In genomic region chr4:119148741-119149140, GRCm38 (mm10) we compare ENCODE assay signal across 29 mouse cellular contexts. TPM values are rescaled to one million over a fixed set of nuclear protein-coding genes. Genes with fewer than 3 reads are reported as not detected.
"Had no signal": no experiment of that assay in that cellular context is flagged by ENCODE, and none has a peak within 500 bp of the region (broad histone marks: within the 10 kb centered on the region; RNA-seq: fewer than 3 reads in every experiment).

No protein-coding gene starts in this region.

- H3K9me3 ChIP-seq: limb, embryonic 10.5 days; limb, embryonic 12.5 days; limb, embryonic 15.5 days; liver, embryonic 12.5 days; liver, embryonic 15.5 days; lung, embryonic 15.5 days; midbrain, embryonic 10.5 days; midbrain, embryonic 12.5 days; midbrain, embryonic 13.5 days; midbrain, embryonic 15.5 days had no signal

- H3K4me3 ChIP-seq: left cerebral cortex, adult 2 months; limb, embryonic 10.5 days; limb, embryonic 12.5 days; limb, embryonic 13.5 days; limb, embryonic 15.5 days; liver, embryonic 12.5 days; liver, embryonic 13.5 days; liver, embryonic 15.5 days; lung, embryonic 15.5 days; megakaryocyte, embryonic 14.5 days; midbrain, embryonic 10.5 days; midbrain, embryonic 12.5 days; midbrain, embryonic 13.5 days; midbrain, embryonic 15.5 days; myocyte had no signal

- H3K36me3 ChIP-seq: limb, embryonic 10.5 days; limb, embryonic 12.5 days; limb, embryonic 13.5 days; limb, embryonic 15.5 days; liver, embryonic 12.5 days; liver, embryonic 13.5 days; liver, embryonic 15.5 days; lung, embryonic 15.5 days; midbrain, embryonic 10.5 days; midbrain, embryonic 12.5 days; midbrain, embryonic 13.5 days; midbrain, embryonic 15.5 days had no signal

- H3K27ac ChIP-seq: left cerebral cortex, adult 2 months; limb, embryonic 10.5 days; limb, embryonic 12.5 days; limb, embryonic 13.5 days; limb, embryonic 15.5 days; liver, embryonic 12.5 days; liver, embryonic 13.5 days; liver, embryonic 14.5 days; liver, embryonic 15.5 days; lung, embryonic 15.5 days; macrophage; midbrain, embryonic 10.5 days; midbrain, embryonic 12.5 days; midbrain, embryonic 13.5 days; midbrain, embryonic 15.5 days had no signal

- H3K4me1 ChIP-seq: limb, embryonic 10.5 days; limb, embryonic 13.5 days; limb, embryonic 15.5 days; liver, embryonic 12.5 days; liver, embryonic 13.5 days; liver, embryonic 15.5 days; lung, embryonic 15.5 days; midbrain, embryonic 13.5 days; midbrain, embryonic 15.5 days had no signal

- H3K9ac ChIP-seq: limb, embryonic 12.5 days; limb, embryonic 13.5 days; limb, embryonic 15.5 days; liver, embryonic 12.5 days; liver, embryonic 13.5 days; liver, embryonic 14.5 days; liver, embryonic 15.5 days; liver, postnatal 0 days; lung, embryonic 14.5 days; lung, embryonic 15.5 days; midbrain, embryonic 12.5 days; midbrain, embryonic 13.5 days; midbrain, embryonic 15.5 days had no signal

- DNase-seq: left cerebral cortex, postnatal 4 days; liver; liver, embryonic 13.5 days; liver, postnatal 0 days; lung, adult 18-20 months; lung, adult 2 months; lung, embryonic 14.5 days; lung, postnatal 10 days; lung, postnatal 14 days; lung, postnatal 36 days; lung, postnatal 4 days; midbrain, embryonic 14.5 days had no signal

- H3K27me3 ChIP-seq: limb, embryonic 12.5 days; limb, embryonic 13.5 days; limb, embryonic 15.5 days; lung, embryonic 15.5 days; midbrain, embryonic 12.5 days; midbrain, embryonic 13.5 days; midbrain, embryonic 15.5 days had no signal

RNA-seq across cellular contexts. Expression of gene Ermap, which starts 41.1 kb away (rescaled TPM):
- polyA plus RNA-seq: liver, adult 2 months; macrophage had no signal
